In genomic region chr3:88393776-88394375, GRCm38 (mm10) we compare ENCODE assay signal across 41 mouse cellular contexts. TPM values are rescaled to one million over a fixed set of nuclear protein-coding genes. Genes with fewer than 3 reads are reported as not detected.
DNase-seq lines count a peak whose midpoint lies in the region; ATAC-seq and TF ChIP-seq lines count a peak whose summit lies in the region.
"Had no signal": no experiment of that assay in that cellular context is flagged by ENCODE, and none has a peak within 500 bp of the region (broad histone marks: within the 10 kb centered on the region; RNA-seq: fewer than 3 reads in every experiment).

No protein-coding gene starts in this region.

- ATAC-seq in heart, embryonic 11.5 days (replicated peaks; ENCODE audit: insufficient number of reproducible peaks, low FRiP score, low TSS enrichment) = peak; percentile 42
- ATAC-seq: forebrain, postnatal 0 days; intestine, embryonic 16.5 days; lung, postnatal 0 days; Patski had no signal

- no peak overlapping the region for H3K4me3 ChIP-seq in heart, embryonic 11.5 days (ENCODE audit: low read depth, low read length)
- no peak overlapping the region for H3K4me3 ChIP-seq in spleen, adult 2 months (ENCODE audit: extremely low read depth, insufficient read depth, insufficient read length)
- H3K4me3 ChIP-seq: embryonic facial prominence, embryonic 13.5 days; forebrain, embryonic 12.5 days; heart, embryonic 13.5 days; hindbrain, embryonic 13.5 days; limb, embryonic 10.5 days; limb, embryonic 15.5 days; liver, embryonic 13.5 days; megakaryocyte, embryonic 14.5 days; midbrain, embryonic 12.5 days; myocyte; neural tube, embryonic 12.5 days had no signal

- intact Hi-C loops in heart, postnatal 14 days (cut with DNase I) = no loop called here

- no peak overlapping the region for H3K9ac ChIP-seq in heart, embryonic 11.5 days (ENCODE audit: low read depth, low read length)
- H3K9ac ChIP-seq: forebrain, embryonic 12.5 days; forebrain, postnatal 0 days; heart, embryonic 13.5 days; hindbrain, embryonic 13.5 days; limb, embryonic 15.5 days; liver, embryonic 13.5 days; midbrain, embryonic 12.5 days; neural tube, embryonic 12.5 days had no signal

- TF ChIP-seq POLR2A in spleen, adult 2 months (IDR thresholded peaks at IDR 0.05; ENCODE audit: low read depth, low read length) = no peak

- no peaks in the 10 kb centered on the region for H3K27me3 ChIP-seq in heart, embryonic 11.5 days (ENCODE audit: control insufficient read depth, insufficient read depth, low read length)
- H3K27me3 ChIP-seq in spleen, adult 2 months (ENCODE audit: control insufficient read depth, insufficient read depth, low read length) = no peaks in the 10 kb centered on the region
- H3K27me3 ChIP-seq: CH12.LX; embryonic facial prominence, embryonic 13.5 days; forebrain, embryonic 12.5 days; heart, embryonic 13.5 days; hindbrain, embryonic 13.5 days; limb, embryonic 15.5 days; liver, embryonic 13.5 days; midbrain, embryonic 12.5 days; neural tube, embryonic 12.5 days; Patski had no signal

- TF ChIP-seq CTCF in spleen, adult 2 months (IDR thresholded peaks at IDR 0.05; ENCODE audit: extremely low read depth, insufficient read depth, insufficient read length, insufficient replicate concordance) = no peak

- H3K9me3 ChIP-seq in heart, embryonic 11.5 days (replicated peaks; ENCODE audit: control insufficient read depth, low read length) = no peaks in the 10 kb centered on the region
- H3K9me3 ChIP-seq: embryonic facial prominence, embryonic 13.5 days; forebrain, embryonic 12.5 days; heart, embryonic 13.5 days; hindbrain, embryonic 13.5 days; limb, embryonic 10.5 days; limb, embryonic 15.5 days; liver, embryonic 13.5 days; midbrain, embryonic 12.5 days; neural tube, embryonic 12.5 days had no signal

- 0 out of 2 replicates have a peak, but pooled peaks cover 3% of the 10 kb centered on the region for H3K36me3 ChIP-seq in heart, embryonic 11.5 days (ENCODE audit: control insufficient read depth, insufficient read depth, low read length)
- peaks cover 6% of the 10 kb centered on the region for H3K36me3 ChIP-seq in spleen, adult 2 months (ENCODE audit: control insufficient read depth, insufficient read depth, low read length)

- no peaks in the 10 kb centered on the region for H3K4me1 ChIP-seq in heart, embryonic 11.5 days (ENCODE audit: control insufficient read depth, insufficient read depth, low read length)
- H3K4me1 ChIP-seq in spleen, adult 2 months (ENCODE audit: control insufficient read depth, insufficient read depth, insufficient read length) = peaks cover 14% of the 10 kb centered on the region; the same call in 1 of the 2 replicates
- H3K4me1 ChIP-seq: embryonic facial prominence, embryonic 13.5 days; forebrain, embryonic 12.5 days; heart, embryonic 13.5 days; hindbrain, embryonic 13.5 days; limb, embryonic 15.5 days; liver, embryonic 13.5 days; midbrain, embryonic 12.5 days had no signal

- H3K27ac ChIP-seq in heart, embryonic 11.5 days (ENCODE audit: low read depth, low read length) = no peak overlapping the region
- H3K27ac ChIP-seq in spleen, adult 2 months (ENCODE audit: insufficient read depth, low read length) = peak overlapping the region; percentile 61; the same call in 1 of the 2 replicates
- H3K27ac ChIP-seq: embryonic facial prominence, embryonic 13.5 days; forebrain, embryonic 12.5 days; heart, embryonic 13.5 days; hindbrain, embryonic 13.5 days; limb, embryonic 10.5 days; limb, embryonic 15.5 days; liver, embryonic 13.5 days; midbrain, embryonic 12.5 days; neural tube, embryonic 12.5 days had no signal

- WGBS in heart, embryonic 11.5 days (ENCODE audit: insufficient replicate concordance) = 88% methylated on average over 9 of the region's 9 CpGs
- 69% methylated on average over 9 of the region's 9 CpGs for WGBS in spleen, adult 2 months

- peak; percentile 60 to 66 for DNase-seq in cerebellum, postnatal 10 days
- DNase-seq in cerebellum, postnatal 36 days = no peak
- no peak for DNase-seq in heart, postnatal 14 days
- no peak for DNase-seq in spleen, adult 2 months (ENCODE audit: low read depth in 1 of 2, low spot score in 2 of 2)
- DNase-seq in spleen, postnatal 14 days (ENCODE audit: low spot score in 2 of 2) = no peak
- no peak for DNase-seq in embryo, embryonic 11 days
- DNase-seq: adrenal gland, postnatal 14 days; cerebellum, adult 11-12 months; cerebellum, adult 9-11 months; forebrain, postnatal 0 days; gastrocnemius, postnatal 14 days; heart, postnatal 36 days; kidney, adult 8-10 months; kidney, postnatal 10 days; layer of hippocampus, adult 9-11 months; liver, embryonic 13.5 days; lung, adult 18-20 months; lung, postnatal 4 days; right cerebral cortex, postnatal 14 days; spleen, adult 18-20 months; thymus, postnatal 14 days had no signal

- no peak overlapping the region for H3K4me2 ChIP-seq in heart, embryonic 11.5 days
- H3K4me2 ChIP-seq: embryonic facial prominence, embryonic 13.5 days; forebrain, embryonic 12.5 days; heart, embryonic 13.5 days; hindbrain, embryonic 13.5 days; limb, embryonic 15.5 days; liver, embryonic 13.5 days; midbrain, embryonic 12.5 days; neural tube, embryonic 12.5 days had no signal

RNA-seq across cellular contexts. Expression of gene Bglap, which starts 9.6 kb away (rescaled TPM):
- polyA plus RNA-seq in heart, embryonic 11.5 days (2014; fragmentation: Nextera tagmentation; extraction: Ambion mirVana) = not detected in 2 replicates
- not detected for total RNA-seq in heart, postnatal 14 days (2021)
- 0.41 and 0.43 TPM in 2 replicates for polyA plus RNA-seq in spleen, adult 2 months (2012; rRNA removed)
- total RNA-seq: CH12.LX; G1E; gastrocnemius, postnatal 14 days; granulocyte monocyte progenitor cell, adult 5-6 weeks; heart, postnatal 36 days; midbrain, postnatal 0 days had no signal
- polyA plus RNA-seq: forebrain, embryonic 12.5 days; forebrain, postnatal 0 days; G1E; heart, embryonic 13.5 days; hindbrain, embryonic 13.5 days; intestine, embryonic 16.5 days; limb, embryonic 10.5 days; liver, embryonic 13.5 days; lung, postnatal 0 days; midbrain, embryonic 12.5 days; midbrain, postnatal 0 days; neural tube, embryonic 12.5 days; testis, adult 2 months had no signal

RNA-seq across cellular contexts. Expression of gene Bglap2, which starts 15.4 kb away (rescaled TPM):
- polyA plus RNA-seq in heart, embryonic 11.5 days (2014; fragmentation: Nextera tagmentation; extraction: Ambion mirVana) = not detected in 2 replicates
- total RNA-seq in heart, postnatal 14 days (2021) = not detected
- not detected in 2 replicates for polyA plus RNA-seq in spleen, adult 2 months (2012; rRNA removed)
- total RNA-seq: adrenal gland, postnatal 14 days; CH12.LX; G1E; gastrocnemius, postnatal 14 days; granulocyte monocyte progenitor cell, adult 5-6 weeks; heart, postnatal 36 days; left cerebral cortex, postnatal 10 days; midbrain, postnatal 0 days had no signal
- polyA plus RNA-seq: forebrain, embryonic 12.5 days; forebrain, postnatal 0 days; G1E; heart, embryonic 13.5 days; hindbrain, embryonic 13.5 days; intestine, embryonic 16.5 days; limb, embryonic 10.5 days; liver, embryonic 13.5 days; lung, postnatal 0 days; midbrain, embryonic 12.5 days; neural tube, embryonic 12.5 days; Patski had no signal

RNA-seq across cellular contexts. Expression of gene Pmf1, which starts 16.3 kb away (rescaled TPM):
- 115 and 118 TPM in 2 replicates for polyA plus RNA-seq in heart, embryonic 11.5 days (2014; fragmentation: Nextera tagmentation; extraction: Ambion mirVana)
- total RNA-seq in heart, postnatal 14 days (2021) = 10 to 100 TPM; 23.9 to 25.0 TPM
- polyA plus RNA-seq in spleen, adult 2 months (2012; rRNA removed) = 67.6 and 105 TPM in 2 replicates

RNA-seq across cellular contexts. Expression of gene Bglap3, which starts 21.3 kb away (rescaled TPM):
- polyA plus RNA-seq in heart, embryonic 11.5 days (2014; fragmentation: Nextera tagmentation; extraction: Ambion mirVana) = not detected in 2 replicates
- total RNA-seq in heart, postnatal 14 days (2021) = not detected
- polyA plus RNA-seq in spleen, adult 2 months (2012; rRNA removed) = 0.21 and 0.27 TPM in 2 replicates
- total RNA-seq: forebrain, postnatal 0 days; gastrocnemius, postnatal 14 days; granulocyte monocyte progenitor cell, adult 5-6 weeks; heart, postnatal 36 days had no signal
- polyA plus RNA-seq: forebrain, postnatal 0 days; G1E; heart, embryonic 13.5 days; hindbrain, embryonic 13.5 days; midbrain, embryonic 12.5 days; midbrain, postnatal 0 days; neural tube, embryonic 12.5 days; testis, adult 2 months had no signal

RNA-seq across cellular contexts. Expression of gene Paqr6, which starts 29.5 kb away (rescaled TPM):
- 2.7 and 3.0 TPM in 2 replicates for polyA plus RNA-seq in heart, embryonic 11.5 days (2014; fragmentation: Nextera tagmentation; extraction: Ambion mirVana)
- total RNA-seq in heart, postnatal 14 days (2021) = under 1 TPM; 0.22 to 0.67 TPM
- polyA plus RNA-seq in spleen, adult 2 months (2012; rRNA removed) = 4.3 and 4.4 TPM in 2 replicates
- total RNA-seq: granulocyte monocyte progenitor cell, adult 5-6 weeks had no signal
- polyA plus RNA-seq: G1E, myocyte had no signal

Comparison
In these comparisons a context has a peak if more than half of its experiments do, and no peak if none do; other contexts are left out.
1. DNase-seq: peak in cerebellum, postnatal 10 days (2 of 2); none in cerebellum, postnatal 36 days (0 of 2), heart, postnatal 14 days (0 of 2), spleen, adult 2 months (0 of 2), spleen, postnatal 14 days (0 of 2) and embryo, embryonic 11 days (single experiment).